Mouse (Mus musculus): Measurements from ENCODE around the gene Efemp2. TPM values are rescaled to one million over a fixed set of nuclear protein-coding genes. Genes with fewer than 3 reads are reported as not detected.

The Efemp2 gene
- 31.8 and 33.4 TPM in 2 replicates for polyA plus RNA-seq (2015; fragmentation: Nextera tagmentation; extraction: Ambion mirVana)

DNA sequence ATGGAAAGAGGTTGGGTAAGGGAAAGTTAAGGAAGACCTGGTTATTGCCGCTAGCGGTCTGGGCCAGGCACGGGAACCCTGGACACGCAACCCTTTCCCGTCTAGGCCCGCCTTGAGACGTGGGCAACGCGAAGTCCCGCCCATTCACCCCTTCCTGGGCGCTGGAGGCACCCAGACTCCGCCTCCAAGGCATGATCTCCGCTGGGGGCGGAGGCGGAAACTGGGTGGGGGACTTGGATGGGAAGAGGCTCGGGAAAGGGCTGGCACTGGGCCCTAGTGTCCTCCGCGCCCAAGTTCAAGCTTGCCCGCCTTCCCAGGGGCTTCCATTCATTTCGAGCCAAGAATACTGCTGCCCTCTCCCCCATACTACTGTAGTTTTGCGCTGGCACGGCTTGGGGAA lies at the start of gene Efemp2:
Gene Efemp2, plus strand, starts transcription at position 235 of the 400 bp plus-strand sequence.
- Histone ChIP-seq H3K4me3 (replicated peaks) (peak within 1 kb of the TSS; percentile 57), H3K36me3 (0 out of 2 replicates have a peak, but pooled peaks cover 11% of the 10 kb centered on the region), H3K9ac (replicated peaks) (peak within 1 kb of the TSS; percentile 81), H3K9me3 (no peaks in the 10 kb centered on the region), H3K4me1 (replicated peaks) (peaks cover 30% of the 10 kb centered on the region), H3K4me2 (replicated peaks) (peak within 1 kb of the TSS; percentile 95), H3K27ac (peak within 1 kb of the TSS; percentile 60), H3K27me3 (no peaks in the 10 kb centered on the region)
- WGBS = 1% methylated on average over 22 of the region's 22 CpGs
- ATAC-seq = peak; percentile 65

DNA sequence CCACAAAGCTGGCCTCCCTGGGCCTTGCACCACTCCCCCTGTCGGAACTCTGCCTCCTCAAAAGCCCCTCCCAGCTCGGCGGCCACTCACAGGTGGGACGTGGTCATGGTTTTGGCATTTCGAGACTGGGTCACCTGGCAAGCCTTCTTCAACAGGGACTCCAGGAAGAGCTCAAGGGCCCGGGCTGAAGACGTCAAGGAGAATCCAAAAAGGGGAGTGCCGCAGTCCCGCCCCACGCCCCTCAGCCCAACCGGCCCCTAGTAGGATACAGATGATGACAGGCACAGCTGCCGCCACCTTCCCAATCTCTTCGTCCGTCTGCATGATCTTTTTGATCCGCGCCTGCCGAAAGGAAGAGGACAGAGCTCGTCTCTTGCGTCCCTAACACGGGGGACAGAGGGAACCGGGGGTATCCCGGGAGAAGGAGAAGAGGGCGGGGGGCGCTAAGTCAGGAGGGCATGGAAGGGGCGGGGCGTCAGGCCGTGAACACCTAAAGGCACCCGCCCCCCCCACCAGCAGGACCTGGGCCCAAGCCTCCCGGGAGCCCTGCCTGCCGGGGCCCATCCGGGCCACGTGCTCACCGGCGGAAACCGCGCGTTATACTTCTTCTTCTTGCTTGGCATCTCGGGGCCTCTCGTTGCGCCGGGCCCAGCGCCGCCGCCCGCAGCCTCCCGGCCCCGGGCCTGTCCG lies 49.5 kb upstream of the Efemp2 start:
- WGBS = 2% methylated on average over 29 of the region's 48 CpGs
- H3K36me3 ChIP-seq = peaks cover 49% of the 10 kb centered on the region

DNA sequence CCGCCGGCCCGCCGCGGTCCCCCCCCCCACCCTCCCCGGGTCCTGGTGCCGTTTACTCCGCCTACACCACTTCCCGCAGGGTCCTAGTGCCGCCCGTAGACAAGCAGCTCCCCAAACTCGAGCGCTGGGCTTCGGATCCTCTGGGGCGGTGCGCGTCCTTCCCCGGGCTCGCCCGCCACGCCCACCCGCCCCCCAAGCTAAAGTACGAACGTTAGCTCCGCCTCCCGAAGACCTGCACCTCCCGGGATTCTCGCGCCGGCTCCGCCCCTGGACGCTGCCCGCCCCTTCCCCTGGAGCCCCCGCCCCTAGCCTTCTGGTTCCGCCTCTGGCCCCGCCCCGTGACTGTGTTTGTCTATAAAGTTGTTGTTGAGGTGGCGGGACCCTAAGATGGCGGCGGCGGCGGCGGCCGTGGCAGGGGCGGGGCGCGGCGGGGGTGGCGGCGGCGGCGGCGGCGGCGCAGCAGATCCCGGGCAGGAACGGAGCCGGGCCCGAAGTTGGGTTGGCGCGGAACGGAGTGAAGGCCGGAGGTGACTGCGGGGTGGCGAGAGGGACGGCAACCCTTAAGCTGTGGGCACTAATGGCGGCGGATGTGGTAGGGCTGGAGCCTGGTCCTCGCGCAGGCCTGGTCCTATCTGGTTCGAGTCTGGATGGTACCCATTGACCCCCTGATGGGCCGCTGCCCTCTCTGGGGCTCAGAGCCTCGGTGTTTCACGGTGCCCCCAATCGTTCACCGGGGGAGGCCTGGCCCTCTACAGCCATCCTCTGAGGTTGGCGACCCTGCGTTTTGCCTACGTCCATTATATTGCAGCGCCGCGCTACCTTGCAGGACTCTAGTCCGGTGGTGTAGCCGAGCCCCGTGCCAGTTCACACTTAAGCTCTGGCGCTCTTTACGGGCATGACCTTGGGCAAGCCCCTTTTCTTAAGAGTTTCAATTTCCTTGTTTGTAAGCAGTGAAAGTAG lies 48.7 kb upstream of the Efemp2 start, which contains the start of the genes Drap1 and AI837181:
Gene Drap1, minus strand, starts transcription at position 198 of the 960 bp plus-strand sequence.
Gene AI837181, plus strand, starts transcription at position 363 of the 960 bp plus-strand sequence.
- peaks cover 48% of the 10 kb centered on the region for H3K4me1 ChIP-seq (replicated peaks)
- 0% methylated on average over 48 of the region's 87 CpGs for WGBS
- ATAC-seq = peak; percentile 91
- H3K9me3 ChIP-seq = no peaks in the 10 kb centered on the region
- peak within 1 kb of the TSS; percentile 92 for H3K4me2 ChIP-seq (replicated peaks)
- no peaks in the 10 kb centered on the region for H3K27me3 ChIP-seq
- H3K27ac ChIP-seq = peak within 1 kb of the TSS; percentile 91
- H3K4me3 ChIP-seq (replicated peaks) = peak within 1 kb of the TSS; percentile 69
- H3K36me3 ChIP-seq = peaks cover 41% of the 10 kb centered on the region
- peak within 1 kb of the TSS; percentile 89 for H3K9ac ChIP-seq (replicated peaks)

More for the DNA sequence above, 49.5 kb upstream of the Efemp2 start:
- Histone ChIP-seq H3K4me1 (replicated peaks) (peaks cover 48% of the 10 kb centered on the region), H3K27me3 (no peaks in the 10 kb centered on the region), H3K4me2 (replicated peaks) (peak overlapping the region; percentile 92), H3K4me3 (replicated peaks) (peak overlapping the region; percentile 69), H3K27ac (peak overlapping the region; percentile 91), H3K9ac (replicated peaks) (peak overlapping the region; percentile 89), H3K9me3 (no peaks in the 10 kb centered on the region)
- ATAC-seq = peak; percentile 62

DNA sequence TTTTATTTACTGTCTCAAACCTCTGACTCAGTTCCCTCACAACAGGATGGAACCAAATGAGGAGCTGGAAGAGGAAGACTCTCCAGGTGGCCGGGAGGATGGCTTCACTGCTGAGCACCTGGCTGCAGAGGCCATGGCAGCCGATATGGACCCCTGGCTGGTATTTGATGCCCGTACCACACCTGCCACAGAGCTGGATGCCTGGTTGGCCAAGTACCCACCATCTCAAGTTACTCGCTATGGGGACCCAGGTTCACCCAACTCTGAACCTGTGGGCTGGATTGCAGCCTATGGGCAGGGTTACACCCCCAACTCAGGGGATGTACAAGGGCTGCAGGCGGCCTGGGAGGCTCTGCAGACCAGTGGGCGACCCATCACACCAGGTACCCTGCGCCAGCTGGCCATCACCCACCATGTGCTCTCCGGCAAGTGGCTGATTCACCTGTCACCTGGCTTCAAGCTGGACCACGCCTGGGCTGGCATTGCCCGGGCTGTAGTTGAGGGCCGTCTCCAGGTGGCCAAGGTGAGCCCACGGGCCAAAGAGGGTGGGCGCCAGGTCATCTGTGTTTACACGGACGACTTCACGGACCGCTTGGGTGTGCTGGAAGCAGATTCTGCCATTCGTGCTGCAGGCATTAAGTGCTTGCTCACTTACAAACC lies 47.7 kb upstream of the Efemp2 start:
- WGBS = 91% methylated on average over 18 of the region's 18 CpGs
- Histone ChIP-seq H3K4me1 (replicated peaks) (peaks cover 48% of the 10 kb centered on the region), H3K36me3 (peaks cover 32% of the 10 kb centered on the region), H3K27me3 (no peaks in the 10 kb centered on the region), H3K9ac (replicated peaks) (peak overlapping the region; percentile 89), H3K9me3 (no peaks in the 10 kb centered on the region), H3K4me2 (replicated peaks) (peak overlapping the region; percentile 80), H3K27ac (peak overlapping the region; percentile 91; the same call in 1 of the 2 replicates), H3K4me3 (replicated peaks) (peak overlapping the region; percentile 69)
- no peak; the same call in 1 of the 2 replicates for ATAC-seq

DNA sequence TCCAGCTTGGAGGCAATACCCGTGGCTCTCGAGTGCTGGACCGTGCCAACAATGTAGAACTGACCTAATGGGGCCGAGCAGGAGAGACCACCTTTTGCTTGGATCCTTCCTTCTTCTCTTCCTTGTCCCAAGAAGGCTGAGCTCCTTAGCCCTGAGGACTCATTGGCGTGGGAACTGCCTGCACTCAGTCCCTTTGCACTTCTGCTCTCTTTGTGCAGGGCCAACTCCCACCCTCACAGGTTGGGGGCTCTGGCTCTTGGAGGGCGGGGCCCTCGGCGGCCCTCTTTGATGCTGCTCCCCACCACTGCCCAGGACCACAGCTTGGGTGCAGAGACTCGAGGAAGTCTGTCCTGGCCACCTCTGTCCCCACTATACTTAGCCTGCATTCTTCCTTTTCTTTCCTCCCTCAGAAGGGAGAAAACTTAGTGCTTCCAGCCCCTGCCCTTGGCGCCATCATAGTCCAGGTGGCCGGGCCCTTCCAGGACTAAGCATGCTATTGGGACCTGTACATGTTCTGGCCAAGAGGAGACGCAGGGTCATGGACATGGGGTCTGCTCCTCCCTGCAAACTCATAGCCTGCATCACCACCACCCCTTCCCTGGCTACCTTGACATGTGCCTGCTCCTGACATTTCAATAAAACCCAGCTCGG lies 47.0 kb upstream of the Efemp2 start:
- WGBS = 94% methylated on average over 13 of the region's 13 CpGs
- H3K9me3 ChIP-seq = no peaks in the 10 kb centered on the region
- H3K27me3 ChIP-seq = no peaks in the 10 kb centered on the region
- peaks cover 48% of the 10 kb centered on the region for H3K4me1 ChIP-seq (replicated peaks)
- H3K4me3 ChIP-seq (replicated peaks) = peak overlapping the region; percentile 69
- peaks cover 26% of the 10 kb centered on the region for H3K36me3 ChIP-seq
- H3K4me2 ChIP-seq (replicated peaks) = peak overlapping the region; percentile 80
- no peak for ATAC-seq
- H3K9ac ChIP-seq (replicated peaks) = peak overlapping the region; percentile 89; the same call in 1 of the 2 replicates
- H3K27ac ChIP-seq = no peak overlapping the region

DNA sequence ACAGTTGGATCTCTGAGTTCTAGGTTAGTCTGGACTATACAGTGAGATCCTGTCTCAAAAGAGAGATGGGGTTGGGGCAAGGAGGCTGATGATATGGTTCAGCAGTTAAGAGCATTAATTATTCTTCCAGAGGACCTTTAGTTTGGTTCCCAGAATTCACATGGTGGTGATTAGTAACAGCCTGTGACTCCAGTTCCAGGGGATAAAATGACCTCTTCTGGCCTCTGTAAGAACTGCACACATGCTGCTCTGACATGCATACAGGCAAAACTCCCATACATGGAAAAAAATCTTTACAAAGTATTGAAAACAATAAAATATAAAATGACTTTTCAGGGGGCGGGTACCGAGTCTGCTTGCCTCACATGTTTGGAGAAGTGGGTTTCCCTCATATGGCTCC lies 45.7 kb upstream of the Efemp2 start:
- no peak overlapping the region for H3K9ac ChIP-seq (replicated peaks)
- peaks cover 15% of the 10 kb centered on the region for H3K36me3 ChIP-seq
- H3K4me3 ChIP-seq (replicated peaks) = no peak overlapping the region
- H3K4me1 ChIP-seq (replicated peaks) = peaks cover 41% of the 10 kb centered on the region
- no peak overlapping the region for H3K4me2 ChIP-seq (replicated peaks)
- no peak for ATAC-seq
- H3K9me3 ChIP-seq = no peaks in the 10 kb centered on the region
- H3K27me3 ChIP-seq = no peaks in the 10 kb centered on the region
- no peak overlapping the region for H3K27ac ChIP-seq
- WGBS = 94% methylated on average over 2 of the region's 2 CpGs

DNA sequence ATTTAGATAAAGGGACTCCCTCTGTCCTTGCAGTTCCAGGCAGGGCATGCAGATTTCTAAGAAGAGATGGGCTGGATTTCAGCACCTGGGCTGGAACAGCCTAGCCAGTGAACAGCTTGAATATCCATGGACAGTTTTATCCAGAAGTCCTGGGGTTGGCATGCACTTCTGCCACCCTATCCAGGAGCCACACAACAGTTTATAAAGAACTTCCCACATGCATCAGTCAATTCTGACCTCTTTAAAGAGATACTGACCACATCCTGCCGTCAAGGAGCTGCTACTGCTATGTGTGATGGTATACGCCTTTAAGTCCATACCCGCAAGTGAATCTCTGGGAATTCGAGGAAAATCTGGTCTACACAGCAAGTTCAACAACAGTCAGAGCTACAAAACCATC lies 44.5 kb upstream of the Efemp2 start:
- Histone ChIP-seq H3K4me3 (replicated peaks) (no peak overlapping the region), H3K27me3 (no peaks in the 10 kb centered on the region), H3K4me2 (replicated peaks) (no peak overlapping the region), H3K9me3 (no peaks in the 10 kb centered on the region), H3K9ac (replicated peaks) (no peak overlapping the region), H3K4me1 (replicated peaks) (peaks cover 38% of the 10 kb centered on the region), H3K27ac (no peak overlapping the region), H3K36me3 (peaks cover 15% of the 10 kb centered on the region)
- 85% methylated on average over 4 of the region's 4 CpGs for WGBS
- no peak for ATAC-seq

DNA sequence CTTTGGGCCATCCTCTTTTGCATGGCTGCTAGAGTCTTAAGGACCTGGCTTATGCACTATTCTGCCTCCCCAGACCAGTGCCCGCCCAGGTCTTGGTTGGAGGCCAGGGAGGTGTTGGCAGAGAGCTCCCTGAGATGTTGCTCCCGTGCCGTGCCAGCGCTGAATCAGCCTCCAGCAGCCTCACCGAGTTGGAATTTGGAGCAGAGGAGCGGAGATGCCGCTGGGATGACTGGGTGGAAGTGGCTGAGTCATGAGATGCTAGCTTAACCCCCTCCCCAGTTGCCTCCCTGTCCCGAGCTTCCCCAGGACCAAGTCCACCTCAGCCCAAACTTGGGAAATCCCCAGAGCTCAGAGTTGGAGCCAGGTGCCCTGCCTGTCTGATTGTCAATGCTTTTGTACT lies 43.9 kb upstream of the Efemp2 start:
- no peaks in the 10 kb centered on the region for H3K27me3 ChIP-seq
- no peak overlapping the region; the same call in 1 of the 2 replicates for H3K9ac ChIP-seq (replicated peaks)
- H3K27ac ChIP-seq = no peak overlapping the region
- ATAC-seq = no peak
- no peaks in the 10 kb centered on the region for H3K9me3 ChIP-seq
- WGBS = 79% methylated on average over 8 of the region's 8 CpGs
- H3K4me1 ChIP-seq (replicated peaks) = peaks cover 38% of the 10 kb centered on the region
- H3K4me2 ChIP-seq (replicated peaks) = no peak overlapping the region
- H3K36me3 ChIP-seq = peaks cover 15% of the 10 kb centered on the region
- H3K4me3 ChIP-seq (replicated peaks) = no peak overlapping the region

DNA sequence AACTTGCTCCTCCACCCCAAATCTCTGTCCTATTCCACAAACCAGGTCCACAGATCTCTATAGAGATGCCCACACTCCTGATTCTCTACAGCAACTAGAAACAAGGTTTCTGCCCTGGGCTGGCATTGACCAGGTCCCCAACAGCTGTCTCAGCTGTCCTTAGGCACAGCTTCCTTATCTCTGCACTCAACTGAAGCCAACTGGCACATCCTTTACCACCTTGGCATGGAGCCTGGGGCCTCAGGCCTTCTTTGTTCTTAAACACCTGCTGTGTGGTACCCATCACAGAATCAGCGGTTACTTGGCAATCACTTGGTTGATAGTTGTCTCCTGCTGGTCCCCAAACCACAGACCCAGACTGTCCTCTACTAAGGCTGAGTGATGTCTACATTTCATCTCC lies 43.3 kb upstream of the Efemp2 start:
- no peak overlapping the region for H3K4me2 ChIP-seq (replicated peaks)
- H3K4me3 ChIP-seq (replicated peaks) = no peak overlapping the region
- H3K36me3 ChIP-seq = peaks cover 15% of the 10 kb centered on the region
- no peak overlapping the region for H3K9ac ChIP-seq (replicated peaks)
- no peak overlapping the region for H3K27ac ChIP-seq
- no peak for ATAC-seq
- no peaks in the 10 kb centered on the region for H3K27me3 ChIP-seq
- WGBS = 94% methylated on average over 1 of the region's 1 CpGs
- peaks cover 38% of the 10 kb centered on the region for H3K4me1 ChIP-seq (replicated peaks)
- H3K9me3 ChIP-seq = no peaks in the 10 kb centered on the region

DNA sequence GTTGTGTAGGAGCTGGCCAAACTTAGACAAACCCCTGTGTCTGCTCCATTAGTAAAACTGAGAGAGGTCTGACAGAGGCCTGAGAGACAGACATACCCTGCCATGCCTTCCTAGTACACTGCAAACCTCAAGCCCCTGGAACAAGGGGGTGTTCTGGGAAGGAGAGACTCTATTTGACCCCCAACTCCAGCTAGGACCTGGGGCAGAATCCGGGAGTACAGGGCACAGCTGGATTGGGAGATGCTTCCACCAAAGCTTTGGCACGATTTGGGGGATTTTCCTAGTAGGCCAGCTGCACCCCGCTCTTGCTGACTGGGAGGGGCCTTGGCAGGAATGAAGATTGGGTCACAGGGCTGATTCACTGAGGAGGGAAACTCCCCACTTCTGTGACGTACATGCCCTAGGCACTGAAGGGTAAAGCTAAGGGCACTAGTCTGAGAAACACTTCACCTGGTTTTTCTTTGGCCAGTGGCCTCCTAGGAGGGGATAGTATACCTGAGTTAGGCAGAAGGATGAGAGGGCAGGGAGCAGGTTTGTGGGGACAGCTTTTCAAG lies 41.8 kb upstream of the Efemp2 start:
- no peak overlapping the region for H3K4me3 ChIP-seq (replicated peaks)
- no peaks in the 10 kb centered on the region for H3K9me3 ChIP-seq
- peaks cover 4% of the 10 kb centered on the region for H3K36me3 ChIP-seq
- no peak overlapping the region for H3K4me2 ChIP-seq (replicated peaks)
- WGBS = 79% methylated on average over 4 of the region's 4 CpGs
- no peaks in the 10 kb centered on the region for H3K27me3 ChIP-seq
- no peak for ATAC-seq
- peaks cover 23% of the 10 kb centered on the region for H3K4me1 ChIP-seq (replicated peaks)
- 0 out of 2 replicates have a peak overlapping the region, but pooled peaks have one; percentile 32 for H3K9ac ChIP-seq (replicated peaks)
- H3K27ac ChIP-seq = no peak overlapping the region
